Mouse (Mus musculus): ENCODE data around the gene Nipbl. TPM values are rescaled to one million over a fixed set of nuclear protein-coding genes. Genes with fewer than 3 reads are reported as not detected.

Nipbl gene
- polyA plus RNA-seq, 1 experiment: 28.1 TPM

GRCm38 (mm10) chr15:8455486-8455885 is 11.2 kb upstream of the Nipbl start:
- Histone ChIP-seq H3K4me1 (ENCODE audit: control insufficient read depth, insufficient read depth, low read length) (no peaks in the 10 kb centered on the region), H3K27ac (ENCODE audit: control insufficient read depth, insufficient read depth, low read depth, low read length) (no peak overlapping the region)
- TF ChIP-seq POLR2A (IDR thresholded peaks at IDR 0.05; ENCODE audit: control insufficient read depth, low read depth, low read length) (no peak), CTCF (IDR thresholded peaks at IDR 0.05; ENCODE audit: control insufficient read depth, insufficient read depth, insufficient replicate concordance, low read depth, low read length) (no peak)

GRCm38 (mm10) chr15:8451071-8451470 is 6.8 kb upstream of the Nipbl start:
- Histone ChIP-seq H3K4me1 (ENCODE audit: control insufficient read depth, insufficient read depth, low read length) (peaks cover under 1% of the 10 kb centered on the region), H3K4me3 (ENCODE audit: control insufficient read depth, low read depth, low read length) (no peak overlapping the region), H3K27ac (ENCODE audit: control insufficient read depth, insufficient read depth, low read depth, low read length) (no peak overlapping the region), H3K36me3 (ENCODE audit: control insufficient read depth, insufficient read depth, low read length) (no peaks in the 10 kb centered on the region), H3K27me3 (ENCODE audit: control insufficient read depth, insufficient read depth, low read length) (no peaks in the 10 kb centered on the region)
- TF ChIP-seq CTCF (IDR thresholded peaks at IDR 0.05; ENCODE audit: control insufficient read depth, insufficient read depth, insufficient replicate concordance, low read depth, low read length) (no peak), POLR2A (IDR thresholded peaks at IDR 0.05; ENCODE audit: control insufficient read depth, low read depth, low read length) (no peak)

More at GRCm38 (mm10) chr15:8455486-8455885, 11.2 kb upstream of the Nipbl start:
- H3K4me3 ChIP-seq (ENCODE audit: control insufficient read depth, low read depth, low read length): no peak overlapping the region
- no peaks in the 10 kb centered on the region for H3K36me3 ChIP-seq (ENCODE audit: control insufficient read depth, insufficient read depth, low read length)
- H3K27me3 ChIP-seq (ENCODE audit: control insufficient read depth, insufficient read depth, low read length): no peaks in the 10 kb centered on the region

GRCm38 (mm10) chr15:8447193-8447767 is 3.0 kb upstream of the Nipbl start:
- TF ChIP-seq CTCF (IDR thresholded peaks at IDR 0.05; ENCODE audit: control insufficient read depth, insufficient read depth, insufficient replicate concordance, low read depth, low read length) (no peak), POLR2A (IDR thresholded peaks at IDR 0.05; ENCODE audit: control insufficient read depth, low read depth, low read length) (no peak)
- H3K27ac ChIP-seq (ENCODE audit: control insufficient read depth, insufficient read depth, low read depth, low read length): no peak overlapping the region
- H3K4me1 ChIP-seq (ENCODE audit: control insufficient read depth, insufficient read depth, low read length): peaks cover 3% of the 10 kb centered on the region
- no peaks in the 10 kb centered on the region for H3K36me3 ChIP-seq (ENCODE audit: control insufficient read depth, insufficient read depth, low read length)
- H3K27me3 ChIP-seq (ENCODE audit: control insufficient read depth, insufficient read depth, low read length): no peaks in the 10 kb centered on the region
- no peak overlapping the region; the same call in 1 of the 2 replicates for H3K4me3 ChIP-seq (ENCODE audit: control insufficient read depth, low read depth, low read length)

- TF ChIP-seq CTCF (IDR thresholded peaks at IDR 0.05; ENCODE audit: control insufficient read depth, insufficient read depth, insufficient replicate concordance, low read depth, low read length) (no peak), POLR2A (IDR thresholded peaks at IDR 0.05; ENCODE audit: control insufficient read depth, low read depth, low read length) (no peak)
- no peaks in the 10 kb centered on the region for H3K27me3 ChIP-seq (ENCODE audit: control insufficient read depth, insufficient read depth, low read length)
Observed at GRCm38 (mm10) chr15:8446435-8446834, 2.2 kb upstream of the Nipbl start.

GRCm38 (mm10) chr15:8445951-8446419 is 1.7 kb upstream of the Nipbl start:
- no peak for TF ChIP-seq POLR2A (IDR thresholded peaks at IDR 0.05; ENCODE audit: control insufficient read depth, low read depth, low read length)
- no peak for TF ChIP-seq CTCF (IDR thresholded peaks at IDR 0.05; ENCODE audit: control insufficient read depth, insufficient read depth, insufficient replicate concordance, low read depth, low read length)

More at GRCm38 (mm10) chr15:8446435-8446834, 2.2 kb upstream of the Nipbl start:
- Histone ChIP-seq H3K4me3 (ENCODE audit: control insufficient read depth, low read depth, low read length) (peak overlapping the region; percentile 76; the same call in 1 of the 2 replicates), H3K27ac (ENCODE audit: control insufficient read depth, insufficient read depth, low read depth, low read length) (peak overlapping the region; percentile 10; the same call in 1 of the 2 replicates), H3K4me1 (ENCODE audit: control insufficient read depth, insufficient read depth, low read length) (peaks cover 5% of the 10 kb centered on the region), H3K36me3 (ENCODE audit: control insufficient read depth, insufficient read depth, low read length) (no peaks in the 10 kb centered on the region)

GRCm38 (mm10) chr15:8444890-8445597 is 781 bp upstream of the Nipbl start:
- Histone ChIP-seq H3K27ac (ENCODE audit: control insufficient read depth, insufficient read depth, low read depth, low read length) (peak overlapping the region; percentile 50), H3K36me3 (ENCODE audit: control insufficient read depth, insufficient read depth, low read length) (no peaks in the 10 kb centered on the region), H3K27me3 (ENCODE audit: control insufficient read depth, insufficient read depth, low read length) (no peaks in the 10 kb centered on the region), H3K4me1 (ENCODE audit: control insufficient read depth, insufficient read depth, low read length) (peaks cover 5% of the 10 kb centered on the region), H3K4me3 (ENCODE audit: control insufficient read depth, low read depth, low read length) (peak overlapping the region; percentile 86)
- TF ChIP-seq POLR2A (IDR thresholded peaks at IDR 0.05; ENCODE audit: control insufficient read depth, low read depth, low read length) (no peak), CTCF (IDR thresholded peaks at IDR 0.05; ENCODE audit: control insufficient read depth, insufficient read depth, insufficient replicate concordance, low read depth, low read length) (peak; percentile 43; the same call in 1 of the 2 replicates)

More at GRCm38 (mm10) chr15:8445951-8446419, 1.7 kb upstream of the Nipbl start:
- Histone ChIP-seq H3K4me1 (ENCODE audit: control insufficient read depth, insufficient read depth, low read length) (peaks cover 5% of the 10 kb centered on the region), H3K36me3 (ENCODE audit: control insufficient read depth, insufficient read depth, low read length) (no peaks in the 10 kb centered on the region), H3K4me3 (ENCODE audit: control insufficient read depth, low read depth, low read length) (peak overlapping the region; percentile 76), H3K27me3 (ENCODE audit: control insufficient read depth, insufficient read depth, low read length) (no peaks in the 10 kb centered on the region), H3K27ac (ENCODE audit: control insufficient read depth, insufficient read depth, low read depth, low read length) (peak overlapping the region; percentile 10; the same call in 1 of the 2 replicates)

Measured in testis, adult 2 months (tissue).